Mouse (Mus musculus) gastrocnemius, adult 18-20 months (tissue): ENCODE measurements around the gene Oog4. TPM values are rescaled to one million over a fixed set of nuclear protein-coding genes. Genes with fewer than 3 reads are reported as not detected.
A peak's percentile ranks its signal among the peaks of the same experiment; 100 is the strongest.
"Not testable (repeated sequence)": the region's sequence is repeated elsewhere in the genome, so short reads cannot be mapped to it uniquely, and the experiment has no call there.

ENCODE experiments used
- DNase-seq: peaks from one replicate; pipeline ENCODE4 v3.0.0; 2021; ENCODE audit warnings: low spot score
- long read RNA-seq, 2 experiments: library from polyadenylated mRNA; stranded (forward); transcript quantifications; one replicate each; pipeline ENCODE4 v2.0.0; 2021
- total RNA-seq, 2 experiments: library from RNA; stranded (reverse); gene quantifications; 2 replicates each; pipeline ENCODE4 v1.2.3; 2021

Oog4 gene
- not detected for total RNA-seq
- long read RNA-seq, experiment 1: 0 reads
- long read RNA-seq, experiment 2: 0 reads

GRCm38 (mm10) chr4:143450224-143450623, at the start of gene Oog4:
Oog4 (minus strand) TSS chr4:143450324.
- DNase-seq: no peak

GRCm38 (mm10) chr4:143426770-143427169, 23.4 kb downstream of the Oog4 start:
- not testable (repeated sequence) for DNase-seq

GRCm38 (mm10) chr4:143414121-143414520, 36.0 kb downstream of the Oog4 start:
- DNase-seq: no peak

- no peak for DNase-seq
Measured at GRCm38 (mm10) chr4:143413621-143414020, 36.5 kb downstream of the Oog4 start.

- peak; percentile 92 for DNase-seq
Measured at GRCm38 (mm10) chr4:143412219-143413092, 37.7 kb downstream of the Oog4 start, which contains the start of gene Pramef8. Pramef8 (plus strand) TSS chr4:143412426.

- DNase-seq: no peak
Measured at GRCm38 (mm10) chr4:143411566-143412218, 38.4 kb downstream of the Oog4 start.

- no peak for DNase-seq
Measured at GRCm38 (mm10) chr4:143394181-143394580, 55.9 kb downstream of the Oog4 start, which contains the start of gene Pramel1. Pramel1 (plus strand) TSS chr4:143394428.

GRCm38 (mm10) chr4:143388955-143389702, 61.0 kb downstream of the Oog4 start:
- peak; percentile 21 for DNase-seq

Other genes with a start within 250 kb of the Oog4 start
- 10 to 100 TPM; 22.8 to 26.3 TPM for gene Prdm2, start 237.3 kb downstream of the Oog4 start, total RNA-seq
- 1 to 10 TPM; 4.7 to 5.2 TPM for gene Pdpn, start 150.8 kb downstream of the Oog4 start, total RNA-seq
- gene Lrrc38, start 100.6 kb downstream of the Oog4 start, total RNA-seq: 10 to 100 TPM; 33.4 to 37.4 TPM
- not detected for gene Pramel1, start 55.9 kb downstream of the Oog4 start, total RNA-seq
- 1 to 10 TPM; 6.1 to 7.7 TPM for gene Pramef8, start 37.9 kb downstream of the Oog4 start, total RNA-seq
- not detected for gene Gm13043, start 61.0 kb upstream of the Oog4 start, total RNA-seq
- not detected for gene Gm13040, start 85.6 kb upstream of the Oog4 start, total RNA-seq
- not detected for gene BC080695, start 101.4 kb upstream of the Oog4 start, total RNA-seq
- not detected for gene Gm13057, start 101.4 kb upstream of the Oog4 start, total RNA-seq
- gene Gm13083, start 164.7 kb upstream of the Oog4 start, total RNA-seq: not detected
- gene Gm13088, start 206.9 kb upstream of the Oog4 start, total RNA-seq: not detected